Mouse (Mus musculus): ENCODE results near the gene Pdk4. TPM values are rescaled to one million over a fixed set of nuclear protein-coding genes. Genes with fewer than 3 reads are reported as not detected.

Pdk4 gene
- polyA plus RNA-seq, 1 experiment from 2014 or later: 0.69 TPM

DNA sequence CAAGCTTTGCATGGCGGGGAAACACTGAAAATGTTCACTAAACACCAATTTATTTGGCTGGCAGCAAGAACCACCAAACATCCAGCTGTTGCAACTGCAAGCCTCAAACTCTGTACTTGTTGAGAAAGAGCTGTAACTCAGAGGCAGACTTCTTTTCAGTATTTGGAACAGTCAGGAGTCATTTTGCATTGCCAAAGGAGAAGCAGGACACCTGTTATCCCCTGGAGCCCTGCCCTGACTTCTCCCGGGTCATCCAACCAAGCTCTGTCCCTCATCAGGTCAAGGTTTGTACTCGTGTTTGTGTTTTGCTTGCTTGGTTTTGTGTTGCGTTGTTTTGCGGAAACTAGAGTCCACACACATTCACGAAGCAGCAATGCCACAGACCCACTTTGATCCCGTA is 11.1 kb downstream of the Pdk4 start:
- no peak for ATAC-seq (ENCODE audit: low FRiP score, low read depth)
- H3K4me1 ChIP-seq: no peaks in the 10 kb centered on the region
- no peak overlapping the region for H3K4me2 ChIP-seq (replicated peaks)
- H3K36me3 ChIP-seq: no peaks in the 10 kb centered on the region
- H3K27ac ChIP-seq (replicated peaks): no peak overlapping the region
- H3K27me3 ChIP-seq: no peaks in the 10 kb centered on the region
- no peaks in the 10 kb centered on the region for H3K9me3 ChIP-seq
- no peak overlapping the region for H3K9ac ChIP-seq (replicated peaks)
- 90% methylated on average over 7 of the region's 7 CpGs for WGBS
- H3K4me3 ChIP-seq: no peak overlapping the region

DNA sequence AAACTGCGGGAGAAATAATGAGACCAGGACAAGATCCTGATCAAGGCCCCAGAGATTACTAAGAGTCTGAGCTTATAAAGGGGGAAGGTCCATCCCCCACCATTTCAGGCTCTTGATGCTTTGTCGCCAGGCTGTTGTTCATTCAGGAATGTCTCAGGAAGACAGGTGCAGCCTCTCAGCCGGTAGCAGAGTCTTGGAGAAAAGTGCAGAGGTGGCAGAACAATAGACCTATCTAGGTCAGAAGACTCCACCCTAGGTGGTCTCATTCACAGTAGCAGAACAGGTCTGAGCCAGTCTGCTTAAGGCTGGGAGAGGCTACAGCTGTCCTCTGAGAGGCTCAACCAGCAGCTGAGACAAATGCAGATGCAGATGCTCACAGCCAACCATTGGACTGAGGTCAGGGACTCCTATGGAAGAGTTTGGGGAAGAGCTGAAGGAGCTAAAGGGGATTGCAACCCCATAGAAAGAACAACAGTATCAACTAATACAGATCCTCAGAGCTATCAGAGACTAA is 13.8 kb downstream of the Pdk4 start:
- no peak overlapping the region for H3K27ac ChIP-seq (replicated peaks)
- H3K4me3 ChIP-seq: no peak overlapping the region
- no peak overlapping the region for H3K9ac ChIP-seq (replicated peaks)
- no peak overlapping the region for H3K4me2 ChIP-seq (replicated peaks)
- no peaks in the 10 kb centered on the region for H3K9me3 ChIP-seq
- no peak for ATAC-seq (ENCODE audit: low FRiP score, low read depth)
- no peaks in the 10 kb centered on the region for H3K36me3 ChIP-seq
- no peaks in the 10 kb centered on the region for H3K4me1 ChIP-seq
- 59% methylated on average over 3 of the region's 3 CpGs for WGBS
- H3K27me3 ChIP-seq: no peaks in the 10 kb centered on the region

DNA sequence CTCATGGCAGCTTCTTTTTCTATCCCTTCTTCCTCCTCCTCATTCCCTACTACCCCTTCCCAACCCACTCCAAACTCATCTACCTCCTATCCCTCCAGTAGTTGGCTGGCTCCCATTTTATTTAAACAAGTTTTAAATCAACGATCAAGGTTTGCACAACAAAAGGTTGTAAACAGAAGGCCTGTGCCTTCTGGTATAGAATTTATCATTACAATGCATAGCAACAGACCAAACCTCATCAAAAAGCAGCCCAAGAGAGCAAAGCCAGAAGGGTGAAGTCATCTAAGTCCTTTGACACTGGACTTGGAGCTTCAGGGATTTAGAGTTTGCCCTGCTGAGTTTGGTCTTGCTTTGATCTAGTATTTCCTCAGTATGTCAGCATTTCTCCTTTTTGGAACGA is 15.0 kb downstream of the Pdk4 start:
- Histone ChIP-seq H3K36me3 (no peaks in the 10 kb centered on the region), H3K9ac (replicated peaks) (no peak overlapping the region), H3K4me3 (no peak overlapping the region), H3K9me3 (no peaks in the 10 kb centered on the region), H3K4me1 (no peaks in the 10 kb centered on the region), H3K27me3 (no peaks in the 10 kb centered on the region), H3K4me2 (replicated peaks) (no peak overlapping the region), H3K27ac (replicated peaks) (no peak overlapping the region)
- no peak for ATAC-seq (ENCODE audit: low FRiP score, low read depth)
- WGBS: 90% methylated on average over 2 of the region's 2 CpGs

GRCm38 (mm10) chr6:5474021-5474420 is 22.1 kb downstream of the Pdk4 start:
- H3K9me3 ChIP-seq: no peaks in the 10 kb centered on the region
- H3K27ac ChIP-seq (replicated peaks): no peak overlapping the region
- ATAC-seq (ENCODE audit: low FRiP score, low read depth): no peak
- H3K4me3 ChIP-seq: no peak overlapping the region
- H3K4me1 ChIP-seq: no peaks in the 10 kb centered on the region
- H3K9ac ChIP-seq (replicated peaks): no peak overlapping the region
- H3K36me3 ChIP-seq: no peaks in the 10 kb centered on the region
- WGBS: 61% methylated on average over 1 of the region's 1 CpGs
- H3K4me2 ChIP-seq (replicated peaks): no peak overlapping the region
- H3K27me3 ChIP-seq: no peaks in the 10 kb centered on the region

GRCm38 (mm10) chr6:5472692-5473091 is 23.4 kb downstream of the Pdk4 start:
- WGBS: 91% methylated on average over 2 of the region's 2 CpGs
- Histone ChIP-seq H3K36me3 (no peaks in the 10 kb centered on the region), H3K9ac (replicated peaks) (no peak overlapping the region), H3K4me1 (no peaks in the 10 kb centered on the region), H3K27ac (replicated peaks) (no peak overlapping the region), H3K9me3 (no peaks in the 10 kb centered on the region), H3K4me2 (replicated peaks) (no peak overlapping the region), H3K4me3 (no peak overlapping the region), H3K27me3 (no peaks in the 10 kb centered on the region)
- no peak for ATAC-seq (ENCODE audit: low FRiP score, low read depth)

DNA sequence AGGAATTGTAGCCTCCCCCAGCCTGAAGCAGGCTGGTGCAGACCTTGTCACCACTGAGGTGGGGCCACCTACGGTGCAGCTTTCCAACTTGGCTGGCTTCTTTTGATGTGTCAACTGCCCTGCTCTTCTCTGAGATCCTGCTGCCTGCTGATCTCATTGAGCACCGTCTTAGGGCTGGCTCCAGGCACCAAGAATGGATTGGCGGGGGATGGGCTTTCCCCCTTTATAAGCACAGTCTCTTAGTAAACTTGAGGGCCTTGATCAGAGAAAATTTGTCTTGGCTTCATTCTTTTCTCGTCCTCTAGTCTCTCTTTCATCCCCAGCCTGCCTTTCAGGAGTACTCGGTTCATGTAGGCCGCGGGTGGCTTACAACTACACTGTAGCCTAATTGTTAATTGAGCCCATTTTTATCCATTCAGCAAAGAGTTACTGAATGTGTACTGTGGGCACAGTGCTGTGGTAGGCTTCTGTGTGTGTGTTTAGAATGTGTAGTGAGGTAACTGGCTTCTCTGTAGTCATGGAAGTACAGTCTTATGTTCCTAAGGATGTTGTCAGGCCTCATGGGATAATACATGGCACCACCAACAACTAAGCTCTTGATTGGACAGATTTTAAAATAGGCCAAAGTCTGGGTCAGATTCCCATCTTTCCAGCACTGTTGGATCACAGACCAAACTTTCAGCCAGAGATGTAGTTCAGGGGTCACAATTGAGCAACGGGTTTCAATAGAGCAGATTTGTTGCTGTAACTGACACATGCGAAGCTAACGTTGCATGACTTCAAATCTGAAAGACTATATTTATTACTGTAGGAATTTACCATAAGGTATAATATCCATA is 25.4 kb downstream of the Pdk4 start:
- H3K36me3 ChIP-seq: no peaks in the 10 kb centered on the region
- no peaks in the 10 kb centered on the region for H3K9me3 ChIP-seq
- H3K4me1 ChIP-seq: no peaks in the 10 kb centered on the region
- 0 out of 2 replicates have a peak, but pooled peaks have one; percentile 52 for ATAC-seq (ENCODE audit: low FRiP score, low read depth)
- no peak overlapping the region for H3K9ac ChIP-seq (replicated peaks)
- H3K27me3 ChIP-seq: no peaks in the 10 kb centered on the region
- WGBS: 66% methylated on average over 10 of the region's 10 CpGs
- H3K27ac ChIP-seq (replicated peaks): no peak overlapping the region
- no peak overlapping the region for H3K4me2 ChIP-seq (replicated peaks)
- H3K4me3 ChIP-seq: no peak overlapping the region

GRCm38 (mm10) chr6:5455836-5456235 is 40.3 kb downstream of the Pdk4 start:
- Histone ChIP-seq H3K27ac (replicated peaks) (no peak overlapping the region), H3K4me2 (replicated peaks) (no peak overlapping the region)
- ATAC-seq (ENCODE audit: low FRiP score, low read depth): no peak

GRCm38 (mm10) chr6:5449878-5450277 is 46.2 kb downstream of the Pdk4 start:
- H3K4me3 ChIP-seq: no peak overlapping the region
- WGBS: 91% methylated on average over 5 of the region's 5 CpGs
- no peaks in the 10 kb centered on the region for H3K36me3 ChIP-seq
- no peak overlapping the region for H3K9ac ChIP-seq (replicated peaks)
- H3K27ac ChIP-seq (replicated peaks): no peak overlapping the region
- no peak for ATAC-seq (ENCODE audit: low FRiP score, low read depth)
- peaks cover 9% of the 10 kb centered on the region for H3K4me1 ChIP-seq
- no peaks in the 10 kb centered on the region for H3K9me3 ChIP-seq
- H3K4me2 ChIP-seq (replicated peaks): no peak overlapping the region
- no peaks in the 10 kb centered on the region for H3K27me3 ChIP-seq

More at GRCm38 (mm10) chr6:5455836-5456235, 40.3 kb downstream of the Pdk4 start:
- WGBS: 92% methylated on average over 3 of the region's 3 CpGs
- no peak overlapping the region for H3K4me3 ChIP-seq
- H3K27me3 ChIP-seq: no peaks in the 10 kb centered on the region
- H3K36me3 ChIP-seq: no peaks in the 10 kb centered on the region
- H3K9me3 ChIP-seq: no peaks in the 10 kb centered on the region
- H3K4me1 ChIP-seq: no peaks in the 10 kb centered on the region
- H3K9ac ChIP-seq (replicated peaks): no peak overlapping the region

DNA sequence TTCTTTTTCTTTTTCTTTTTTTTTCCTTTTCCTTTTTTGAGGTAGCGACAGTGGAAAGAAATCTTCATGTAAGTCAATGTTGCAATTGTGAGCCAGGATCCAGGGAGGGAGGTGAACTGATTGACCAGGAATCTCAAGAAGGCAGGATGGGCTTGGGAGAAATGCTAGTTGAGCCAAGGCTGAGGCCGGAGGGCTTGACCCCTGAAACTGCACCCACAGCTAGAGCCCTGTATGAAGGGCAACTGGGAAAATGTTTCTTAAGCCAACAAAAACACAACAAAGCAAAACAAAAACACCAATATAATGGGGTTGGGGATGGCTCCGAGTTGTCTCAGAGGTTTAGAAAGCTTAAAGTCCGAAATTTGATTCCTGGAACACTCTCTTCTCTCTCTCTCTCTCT is 47.7 kb downstream of the Pdk4 start:
- WGBS: 58% methylated on average over 4 of the region's 4 CpGs

DNA sequence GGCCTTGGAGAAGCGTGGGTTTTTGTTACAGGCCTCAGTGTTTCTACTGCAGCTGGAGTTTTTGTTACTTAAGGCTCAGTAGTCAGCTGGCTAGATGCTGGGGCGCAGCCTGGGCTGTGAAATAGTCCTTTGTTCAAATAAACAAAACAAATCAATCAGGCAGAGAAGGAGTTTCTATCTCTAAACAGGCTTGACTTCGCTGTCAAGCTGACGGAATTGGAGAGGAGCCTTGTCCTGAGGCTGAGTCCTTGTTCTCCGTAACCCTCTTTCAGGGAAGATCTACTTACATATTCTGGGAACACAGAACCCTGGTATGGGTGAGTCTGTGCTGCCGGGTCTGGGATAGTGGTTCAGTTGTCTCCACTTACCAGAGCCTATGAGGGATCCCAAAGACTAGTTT is 48.6 kb downstream of the Pdk4 start:
- Histone ChIP-seq H3K4me3 (no peak overlapping the region), H3K36me3 (no peaks in the 10 kb centered on the region), H3K9ac (replicated peaks) (no peak overlapping the region), H3K4me1 (peaks cover 19% of the 10 kb centered on the region), H3K4me2 (replicated peaks) (no peak overlapping the region), H3K27me3 (no peaks in the 10 kb centered on the region), H3K27ac (replicated peaks) (peak overlapping the region; percentile 60), H3K9me3 (no peaks in the 10 kb centered on the region)
- ATAC-seq (ENCODE audit: low FRiP score, low read depth): peak; percentile 77
- 14% methylated on average over 6 of the region's 6 CpGs for WGBS

More for the DNA sequence above, 47.7 kb downstream of the Pdk4 start:
- Histone ChIP-seq H3K9me3 (no peaks in the 10 kb centered on the region), H3K36me3 (no peaks in the 10 kb centered on the region), H3K4me3 (no peak overlapping the region), H3K4me1 (peaks cover 12% of the 10 kb centered on the region), H3K27me3 (no peaks in the 10 kb centered on the region), H3K9ac (replicated peaks) (no peak overlapping the region), H3K4me2 (replicated peaks) (no peak overlapping the region), H3K27ac (replicated peaks) (no peak overlapping the region)
- no peak for ATAC-seq (ENCODE audit: low FRiP score, low read depth)

GRCm38 (mm10) chr6:5447013-5447412 is 49.1 kb downstream of the Pdk4 start:
- WGBS: 87% methylated on average over 4 of the region's 4 CpGs
- Histone ChIP-seq H3K27ac (replicated peaks) (peak overlapping the region; percentile 60), H3K4me1 (peaks cover 20% of the 10 kb centered on the region), H3K9me3 (no peaks in the 10 kb centered on the region), H3K27me3 (no peaks in the 10 kb centered on the region), H3K4me3 (no peak overlapping the region), H3K36me3 (no peaks in the 10 kb centered on the region), H3K9ac (replicated peaks) (no peak overlapping the region), H3K4me2 (replicated peaks) (no peak overlapping the region)
- no peak for ATAC-seq (ENCODE audit: low FRiP score, low read depth)

- no peak overlapping the region for H3K4me2 ChIP-seq (replicated peaks)
- 97% methylated on average over 5 of the region's 5 CpGs for WGBS
- H3K9me3 ChIP-seq: no peaks in the 10 kb centered on the region
These were observed 51.7 kb downstream of the Pdk4 start for GRCm38 (mm10) chr6:5444331-5444898.

More at GRCm38 (mm10) chr6:5444331-5444898, 51.7 kb downstream of the Pdk4 start:
- H3K36me3 ChIP-seq: no peaks in the 10 kb centered on the region
- H3K9ac ChIP-seq (replicated peaks): no peak overlapping the region
- peaks cover 20% of the 10 kb centered on the region for H3K4me1 ChIP-seq
- H3K27ac ChIP-seq (replicated peaks): no peak overlapping the region
- no peak overlapping the region for H3K4me3 ChIP-seq
- ATAC-seq (ENCODE audit: low FRiP score, low read depth): no peak
- no peaks in the 10 kb centered on the region for H3K27me3 ChIP-seq

Measured in midbrain, embryonic 12.5 days (tissue).